Mouse (Mus musculus) limb, embryonic 11.5 days (tissue): ENCODE results near the gene Fcho2. TPM values are rescaled to one million over a fixed set of nuclear protein-coding genes. Genes with fewer than 3 reads are reported as not detected.

Experiments used
- ATAC-seq: fragments of 200-750 bp; cut with Nextera tagmentation; 2 replicates; pipeline ENCODE4 v1.8.0; 2017; ENCODE audit warnings: low read depth; ENCODE audit not compliant: insufficient number of reproducible peaks, low FRiP score, low TSS enrichment
- DNase-seq: peaks from one replicate; pipeline ENCODE4 v3.0.0-alpha.2; 2015; ENCODE audit warnings: low spot score
- H3K27ac ChIP-seq: fragments of 300-500 bp; sonication (generic); replicated peaks from 2 replicates; pipeline ENCODE4 v1.5.1; 2014; ENCODE audit warnings: low read depth, mild to moderate bottlenecking, low read length
- H3K27me3 ChIP-seq: fragments of 300-500 bp; sonication (generic); 2 replicates; pipeline ENCODE4 v1.6.1; 2014; ENCODE audit warnings: mild to moderate bottlenecking, low read length, mixed read lengths; ENCODE audit not compliant: control insufficient read depth, insufficient read depth
- H3K36me3 ChIP-seq: fragments of 300-500 bp; sonication (generic); 2 replicates; pipeline ENCODE4 v1.6.1; 2014; ENCODE audit warnings: mild to moderate bottlenecking, low read length, moderate library complexity, mixed read lengths; ENCODE audit not compliant: control insufficient read depth, insufficient read depth
- H3K4me1 ChIP-seq: fragments of 300-500 bp; sonication (generic); 2 replicates; pipeline ENCODE4 v1.6.1; 2014; ENCODE audit warnings: low read length, mixed read lengths; ENCODE audit not compliant: control insufficient read depth, insufficient read depth
- H3K4me2 ChIP-seq: fragments of 300-500 bp; sonication (generic); 2 replicates; pipeline ENCODE4 v1.6.1; 2014; ENCODE audit warnings: low read depth, mild to moderate bottlenecking, moderate library complexity; ENCODE audit not compliant: severe bottlenecking
- H3K4me3 ChIP-seq: fragments of 300-500 bp; sonication (generic); 2 replicates; pipeline ENCODE4 v1.5.1; 2014; ENCODE audit warnings: low read depth, low read length
- H3K9ac ChIP-seq: fragments of 300-500 bp; sonication (generic); 2 replicates; pipeline ENCODE4 v1.6.1; 2014; ENCODE audit warnings: mild to moderate bottlenecking, low read length
- H3K9me3 ChIP-seq: fragments of 300-500 bp; sonication (generic); 2 replicates; pipeline ENCODE4 v1.6.1; 2016; ENCODE audit warnings: low read length; ENCODE audit not compliant: control insufficient read depth
- WGBS: fragments of 180-500 bp; shearing (Covaris S2); extraction: QIAGEN DNeasy Blood & Tissue Kit; methylation state at CpG from one replicate; pipeline ENCODE4 v1.1.7; 2014; 5-methylcytosine and 5-hydroxymethylcytosine counted together
- polyA plus RNA-seq: library from polyadenylated mRNA; unstranded; fragments of >200 nt; fragmentation: Nextera tagmentation; extraction: Ambion mirVana; gene quantifications from 2 replicates; pipeline ENCODE4 v1.2.1, GENCODE M21; 2014

The Fcho2 gene
- polyA plus RNA-seq, 1 experiment from 2014 or later, result 29.3 TPM

DNA sequence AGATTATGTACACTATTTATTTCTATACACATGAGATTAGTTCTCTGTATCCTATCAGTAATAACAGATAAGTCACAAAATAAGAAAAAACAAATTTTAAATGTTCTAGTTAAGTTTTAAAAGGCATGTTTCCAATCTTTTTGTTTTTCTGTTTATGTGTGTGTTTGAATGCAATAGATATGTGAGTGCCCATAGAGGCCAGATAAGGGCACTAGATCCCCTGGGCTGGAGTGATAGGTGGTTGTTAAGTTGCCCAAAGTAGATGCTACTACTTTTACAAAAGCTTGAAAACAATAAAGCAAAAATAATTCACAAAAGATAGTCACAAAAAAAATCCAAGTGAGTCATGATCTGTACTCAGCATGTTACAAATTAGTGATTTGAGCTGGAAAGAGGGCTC is 71.4 kb downstream of the Fcho2 start:
- no peak overlapping the region for H3K4me3 ChIP-seq
- H3K27me3 ChIP-seq, result no peaks in the 10 kb centered on the region
- H3K9me3 ChIP-seq, result no peaks in the 10 kb centered on the region
- 0 out of 2 replicates have a peak, but pooled peaks cover 3% of the 10 kb centered on the region for H3K36me3 ChIP-seq
- no peak overlapping the region for H3K9ac ChIP-seq
- no peak overlapping the region for H3K4me2 ChIP-seq
- H3K27ac ChIP-seq, result no peak overlapping the region
- ATAC-seq (no peak), DNase-seq (no peak)
- no peaks in the 10 kb centered on the region for H3K4me1 ChIP-seq

DNA sequence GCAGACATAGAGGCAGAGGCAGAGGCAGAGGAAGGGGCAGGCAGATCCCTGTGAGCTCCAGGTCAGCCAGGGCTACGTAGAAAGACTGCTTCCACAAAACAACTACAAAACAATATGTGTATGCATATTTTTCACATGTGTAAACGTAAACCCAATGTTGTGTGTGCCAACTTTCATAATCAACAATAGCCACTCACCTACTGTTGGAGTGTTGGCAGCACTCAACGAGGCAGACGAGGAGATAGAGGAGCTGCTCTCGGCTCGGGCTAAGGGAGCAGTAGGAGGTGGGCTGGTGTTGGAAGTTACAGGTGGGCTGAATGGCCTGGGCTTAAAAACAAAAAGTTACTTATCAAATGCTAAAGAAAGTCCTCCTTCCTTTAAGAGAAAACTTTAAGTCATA is 72.0 kb downstream of the Fcho2 start:
- ATAC-seq, result no peak

DNA sequence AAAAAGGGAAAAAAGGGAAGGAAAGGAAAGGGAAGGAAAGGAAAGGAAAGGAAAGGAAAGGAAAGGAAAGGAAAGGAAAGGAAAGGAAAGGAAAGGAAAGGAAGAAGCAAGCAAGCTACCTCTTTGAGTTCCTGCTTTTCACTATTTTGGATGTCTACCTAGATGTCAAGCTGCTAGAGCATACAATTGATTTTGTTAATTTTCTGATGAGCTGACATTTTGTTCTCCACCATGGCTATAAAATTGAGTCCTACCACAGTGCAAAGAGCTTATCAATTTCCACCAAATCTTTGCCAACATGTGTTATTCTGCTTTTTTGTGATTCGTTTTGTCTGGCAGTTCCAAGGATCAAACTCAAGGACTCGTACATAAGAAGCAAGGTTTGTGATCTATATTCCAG is 77.0 kb downstream of the Fcho2 start:
- Histone ChIP-seq H3K36me3 (no peaks in the 10 kb centered on the region; the same call in 1 of the 2 replicates), H3K4me2 (no peak overlapping the region), H3K27ac (no peak overlapping the region), H3K4me1 (no peaks in the 10 kb centered on the region), H3K4me3 (no peak overlapping the region), H3K9ac (no peak overlapping the region), H3K27me3 (no peaks in the 10 kb centered on the region), H3K9me3 (no peaks in the 10 kb centered on the region)
- ATAC-seq (no peak), DNase-seq (no peak)
- WGBS, result 91% methylated on average over 2 of the region's 2 CpGs

More for the DNA sequence above, 72.0 kb downstream of the Fcho2 start:
- H3K4me3 ChIP-seq, result no peak overlapping the region
- H3K4me2 ChIP-seq, result no peak overlapping the region
- no peak overlapping the region for H3K27ac ChIP-seq
- H3K36me3 ChIP-seq, result 0 out of 2 replicates have a peak, but pooled peaks cover 3% of the 10 kb centered on the region
- whole genome bisulfite sequencing, result 97% methylated on average over 6 of the region's 6 CpGs
- no peaks in the 10 kb centered on the region for H3K27me3 ChIP-seq
- DNase-seq, result no peak
- H3K9ac ChIP-seq, result no peak overlapping the region
- H3K9me3 ChIP-seq, result no peaks in the 10 kb centered on the region
- H3K4me1 ChIP-seq, result no peaks in the 10 kb centered on the region

DNA sequence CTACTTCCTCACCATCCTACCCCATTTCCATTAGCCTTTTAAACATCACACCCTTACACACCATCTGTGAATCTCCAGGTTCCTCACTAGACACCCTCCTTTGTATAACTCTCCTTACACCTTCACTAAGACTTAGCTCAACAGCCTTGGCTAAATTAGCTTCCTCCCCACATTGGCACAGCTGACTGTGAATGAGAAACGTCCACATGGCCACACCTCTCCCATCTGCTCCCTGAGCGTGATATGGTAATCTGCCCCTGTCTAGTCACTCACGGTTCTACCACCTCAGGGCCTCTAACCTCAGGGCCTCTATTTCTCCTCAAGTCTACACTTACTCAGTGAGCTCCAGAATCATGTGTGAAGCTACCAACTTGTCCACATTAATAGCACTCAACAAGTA is 82.0 kb downstream of the Fcho2 start:
- H3K27me3 ChIP-seq, result no peaks in the 10 kb centered on the region
- no peaks in the 10 kb centered on the region for H3K9me3 ChIP-seq
- H3K4me1 ChIP-seq, result no peaks in the 10 kb centered on the region
- H3K36me3 ChIP-seq, result no peaks in the 10 kb centered on the region; the same call in 1 of the 2 replicates
- ATAC-seq (no peak), DNase-seq (no peak)
- H3K27ac ChIP-seq, result no peak overlapping the region
- 79% methylated on average over 3 of the region's 3 CpGs for WGBS
- H3K9ac ChIP-seq, result no peak overlapping the region
- H3K4me3 ChIP-seq, result no peak overlapping the region
- no peak overlapping the region for H3K4me2 ChIP-seq

DNA sequence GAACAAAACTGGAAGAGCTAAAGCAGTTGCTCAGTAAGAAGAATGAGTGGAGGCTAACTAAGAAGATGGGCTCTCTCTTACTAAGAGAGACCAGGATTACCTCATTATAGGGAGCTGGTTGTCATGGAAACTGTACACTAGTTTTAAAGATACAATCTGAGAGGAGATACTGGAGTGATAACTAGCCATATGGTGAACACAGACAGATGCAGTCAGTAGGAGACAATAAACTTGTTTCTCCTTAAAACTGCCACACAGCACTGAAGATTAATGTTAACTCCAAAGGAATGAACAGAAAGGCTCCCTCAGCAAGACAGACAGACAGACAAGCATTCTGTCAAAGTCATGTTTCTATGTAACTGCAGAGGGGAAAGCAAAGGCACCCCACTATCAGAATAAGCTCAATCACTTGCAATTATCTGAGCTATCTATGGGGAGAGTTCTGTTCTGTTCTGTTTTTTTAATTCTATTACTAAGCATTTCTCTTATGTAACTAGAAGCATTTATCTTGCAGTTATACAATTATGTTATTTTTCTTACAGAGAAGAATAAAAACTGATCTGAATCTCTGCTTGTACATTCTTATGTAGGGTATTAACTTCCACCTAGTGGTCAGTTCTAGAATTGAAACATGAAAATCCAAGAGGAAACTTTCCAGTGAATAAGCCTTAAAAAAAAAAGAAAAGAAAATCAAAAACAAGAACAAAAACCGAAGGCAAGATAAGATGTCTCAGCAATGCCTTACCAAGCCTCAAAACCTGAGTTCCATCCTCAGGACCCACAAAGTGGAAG is 85.8 kb downstream of the Fcho2 start:
- Histone ChIP-seq H3K27me3 (no peaks in the 10 kb centered on the region), H3K36me3 (no peaks in the 10 kb centered on the region; the same call in 1 of the 2 replicates), H3K9ac (no peak overlapping the region), H3K9me3 (no peaks in the 10 kb centered on the region), H3K4me2 (no peak overlapping the region), H3K4me3 (no peak overlapping the region), H3K4me1 (no peaks in the 10 kb centered on the region), H3K27ac (no peak overlapping the region)
- no peak for DNase-seq
- no peak for ATAC-seq
- 93% methylated on average over 1 of the region's 1 CpGs for WGBS

DNA sequence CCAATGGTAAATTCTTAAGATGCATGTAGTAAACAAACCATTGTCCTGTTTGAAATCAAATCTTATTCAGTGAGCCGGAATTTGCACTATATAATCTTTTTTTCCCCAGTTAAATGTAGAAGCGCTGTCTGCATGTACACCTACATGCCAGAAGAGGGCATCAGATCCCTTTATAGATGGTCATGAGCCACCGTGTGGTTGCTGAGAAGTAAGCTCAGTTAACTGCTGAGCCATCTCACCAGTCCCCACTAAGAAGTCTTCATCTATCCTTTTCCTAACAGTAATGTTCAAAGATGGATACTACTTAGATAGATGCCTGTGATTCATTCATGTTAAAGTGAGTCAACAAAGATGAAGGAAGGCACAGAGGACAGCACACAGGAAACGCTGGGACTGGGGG is 88.8 kb downstream of the Fcho2 start:
- DNase-seq, result no peak
- Histone ChIP-seq H3K27me3 (no peaks in the 10 kb centered on the region), H3K36me3 (peaks cover 3% of the 10 kb centered on the region), H3K4me2 (no peak overlapping the region), H3K4me3 (no peak overlapping the region), H3K27ac (no peak overlapping the region), H3K4me1 (no peaks in the 10 kb centered on the region), H3K9ac (no peak overlapping the region), H3K9me3 (no peaks in the 10 kb centered on the region)
- ATAC-seq, result no peak
- 71% methylated on average over 4 of the region's 4 CpGs for WGBS

DNA sequence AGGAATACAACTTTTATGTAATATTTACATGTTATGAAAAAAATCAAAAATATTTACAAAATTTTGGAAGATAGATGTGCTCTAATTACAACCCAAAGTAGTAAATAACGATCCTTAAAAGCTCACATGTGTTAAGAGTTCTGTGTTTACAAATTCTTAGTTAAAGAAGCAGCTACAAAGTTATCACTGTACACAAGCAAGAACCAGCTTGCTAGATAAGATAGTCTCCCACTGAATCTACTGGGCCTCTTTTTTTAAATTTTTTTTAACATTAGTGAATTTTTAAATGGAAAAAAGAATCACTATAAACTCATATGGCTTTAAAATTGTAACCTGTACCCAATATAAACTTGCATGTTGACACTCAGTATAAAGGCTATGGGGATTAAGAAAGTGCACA is 91.8 kb downstream of the Fcho2 start:
- H3K4me2 ChIP-seq, result no peak overlapping the region
- ATAC-seq, result no peak
- H3K27me3 ChIP-seq, result no peaks in the 10 kb centered on the region
- DNase-seq, result no peak
- no peak overlapping the region for H3K4me3 ChIP-seq
- H3K36me3 ChIP-seq, result peaks cover 5% of the 10 kb centered on the region
- H3K27ac ChIP-seq, result no peak overlapping the region
- no peaks in the 10 kb centered on the region for H3K4me1 ChIP-seq
- no peaks in the 10 kb centered on the region for H3K9me3 ChIP-seq
- H3K9ac ChIP-seq, result no peak overlapping the region
- WGBS, result 63% methylated on average over 1 of the region's 1 CpGs

DNA sequence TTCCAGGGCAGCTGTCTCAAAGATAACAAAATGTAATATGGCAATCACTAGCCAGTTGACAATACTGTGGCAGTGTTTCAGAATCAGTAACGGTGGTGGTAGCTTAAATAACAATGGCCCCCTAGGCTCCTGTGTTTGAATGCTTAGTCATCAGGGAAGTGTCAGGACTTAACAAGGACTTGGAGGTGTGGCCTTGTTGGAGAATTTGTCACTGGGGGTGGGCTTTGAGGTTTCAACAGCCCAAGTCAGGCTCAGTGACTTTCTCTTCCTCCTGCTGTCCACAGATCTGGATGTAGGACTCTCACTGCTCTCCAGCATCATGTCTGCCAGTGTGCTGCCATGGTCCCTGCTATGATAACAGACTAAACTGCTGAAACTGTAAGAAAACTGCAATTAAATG is 93.0 kb downstream of the Fcho2 start:
- Histone ChIP-seq H3K4me3 (no peak overlapping the region), H3K27me3 (no peaks in the 10 kb centered on the region), H3K4me1 (no peaks in the 10 kb centered on the region), H3K36me3 (peaks cover 5% of the 10 kb centered on the region), H3K9me3 (no peaks in the 10 kb centered on the region), H3K9ac (no peak overlapping the region), H3K27ac (no peak overlapping the region), H3K4me2 (no peak overlapping the region)
- DNase-seq, result no peak
- WGBS, result 52% methylated on average over 1 of the region's 1 CpGs
- ATAC-seq, result no peak

DNA sequence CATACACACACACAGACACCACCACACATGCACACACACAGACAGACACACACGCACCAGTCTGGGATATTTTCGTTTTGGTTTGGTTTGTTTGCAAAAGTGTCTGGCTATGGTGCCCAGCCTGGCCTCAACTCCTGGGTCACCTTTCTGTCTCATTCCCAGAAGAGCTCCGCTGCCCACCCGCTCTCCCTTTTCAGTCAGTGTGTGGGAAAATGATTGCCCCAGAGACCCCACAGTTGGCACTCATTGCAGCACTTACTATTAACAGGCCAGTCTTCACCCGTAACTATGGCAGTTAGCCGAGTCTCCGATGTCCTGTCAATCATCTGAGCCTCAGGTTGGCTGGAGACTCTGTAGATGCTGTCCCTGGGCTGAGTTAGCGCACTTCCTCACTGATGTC is 99.1 kb downstream of the Fcho2 start:
- DNase-seq (peak; percentile 14), ATAC-seq (no peak)
- Histone ChIP-seq H3K27me3 (no peaks in the 10 kb centered on the region), H3K4me1 (no peaks in the 10 kb centered on the region), H3K4me3 (no peak overlapping the region), H3K27ac (no peak overlapping the region), H3K36me3 (no peaks in the 10 kb centered on the region; the same call in 1 of the 2 replicates), H3K9me3 (no peaks in the 10 kb centered on the region), H3K9ac (no peak overlapping the region), H3K4me2 (no peak overlapping the region)
- WGBS, result 92% methylated on average over 8 of the region's 8 CpGs
